Mouse (Mus musculus) spleen, postnatal 0 days (tissue): ENCODE data around the gene Rabl6. TPM values are rescaled to one million over a fixed set of nuclear protein-coding genes. Genes with fewer than 3 reads are reported as not detected.

ENCODE experiments used
- polyA plus RNA-seq: library from polyadenylated mRNA; unstranded; fragments of >200 nt; fragmentation: Nextera tagmentation; extraction: Ambion mirVana; gene quantifications from 2 replicates; pipeline ENCODE4 v1.2.1, GENCODE M21; 2015

Rabl6 gene
- 31.4 and 36.5 TPM in 2 replicates for polyA plus RNA-seq

GRCm38 (mm10) chr2:25607761-25608622 lies at the start of gene Rabl6:
Gene Rabl6, minus strand, starts transcription at chr2:25608521.

GRCm38 (mm10) chr2:25657652-25658051 lies 49.3 kb upstream of the Rabl6 start, which contains the start of gene Lcn5:
Gene Lcn5, plus strand, starts transcription at chr2:25657952.

GRCm38 (mm10) chr2:25652902-25653301 lies 44.6 kb upstream of the Rabl6 start, which contains the start of gene Lcn8:
Gene Lcn8, plus strand, starts transcription at chr2:25653120.

DNA sequence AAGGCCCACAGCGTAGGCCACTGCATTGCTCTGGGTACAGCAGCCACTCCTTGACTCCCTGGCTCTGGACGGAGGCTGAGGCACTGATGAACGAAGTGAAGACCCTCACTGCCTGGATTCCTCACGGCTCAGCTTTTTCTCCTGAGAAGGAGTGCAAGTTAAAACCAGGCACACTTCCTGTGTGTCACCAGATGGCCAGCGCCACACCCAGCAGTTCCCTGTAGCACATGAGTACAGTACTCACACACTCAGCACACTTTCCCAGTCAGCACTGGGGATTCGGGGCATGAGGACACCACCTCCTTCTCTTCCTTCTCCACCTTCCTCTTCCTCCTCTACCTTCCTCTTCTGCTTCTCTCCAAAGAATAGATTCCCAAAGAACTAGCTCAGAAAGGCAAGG lies 19.5 kb upstream of the Rabl6 start, which contains the start of gene Fcna:
Fcna (minus strand) TSS at position 220 of the 400 bp plus-strand sequence.

GRCm38 (mm10) chr2:25621229-25622200 lies 13.2 kb upstream of the Rabl6 start, which contains the start of gene Tmem141:
Gene Tmem141, minus strand, starts transcription at chr2:25622005.

DNA sequence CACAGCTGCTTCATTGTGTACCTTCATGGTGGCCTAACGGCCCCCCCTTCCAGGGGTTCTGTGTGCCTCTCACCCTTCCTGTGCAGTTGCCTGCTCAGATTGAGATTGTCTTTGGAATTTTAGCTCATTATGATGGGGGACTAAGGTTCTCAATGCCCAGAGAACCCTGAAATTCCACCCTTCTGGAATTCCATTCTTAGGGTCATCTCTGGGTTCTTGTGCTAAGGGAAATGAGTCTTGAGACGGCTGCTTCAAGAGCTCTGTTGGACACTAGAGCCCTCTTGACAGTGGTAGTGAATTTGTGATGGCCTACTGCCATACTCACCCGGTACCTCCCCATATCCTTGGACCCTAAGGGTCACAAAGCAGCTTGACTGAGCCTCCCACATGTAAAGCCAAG lies 9.3 kb upstream of the Rabl6 start, which contains the start of gene Ccdc183:
Ccdc183 (minus strand) TSS at position 101 of the 400 bp plus-strand sequence.

GRCm38 (mm10) chr2:25581294-25581864 lies 26.9 kb downstream of the Rabl6 start, which contains the start of gene Ajm1:
Gene Ajm1, minus strand, starts transcription at chr2:25581757.

GRCm38 (mm10) chr2:25574579-25575431 lies 33.5 kb downstream of the Rabl6 start, which contains the start of the genes Mamdc4 and Phpt1:
Gene Mamdc4, minus strand, starts transcription at chr2:25574845.
Gene Phpt1, minus strand, starts transcription at chr2:25575224.

GRCm38 (mm10) chr2:25557221-25557963 lies 50.9 kb downstream of the Rabl6 start, which contains the start of gene Edf1:
Gene Edf1, plus strand, starts transcription at chr2:25557847.

GRCm38 (mm10) chr2:25546811-25547491 lies 61.4 kb downstream of the Rabl6 start, which contains the start of gene Traf2:
Gene Traf2, minus strand, starts transcription at chr2:25546940.

Other genes with a start within 250 kb of the Rabl6 start
- gene Uap1l1, start 242.8 kb downstream of the Rabl6 start, polyA plus RNA-seq, result 20.1 and 27.6 TPM in 2 replicates
- gene Sapcd2, start 236.2 kb downstream of the Rabl6 start, polyA plus RNA-seq, result 28.3 and 28.4 TPM in 2 replicates
- 1.3 and 2.0 TPM in 2 replicates for gene Entpd2, start 212.6 kb downstream of the Rabl6 start, polyA plus RNA-seq
- 11.4 and 14.1 TPM in 2 replicates for gene Npdc1, start 209.2 kb downstream of the Rabl6 start, polyA plus RNA-seq
- gene Fut7, start 185.3 kb downstream of the Rabl6 start, polyA plus RNA-seq, result 1.7 and 2.6 TPM in 2 replicates
- 1.5 and 1.6 TPM in 2 replicates for gene Abca2, start 179.8 kb downstream of the Rabl6 start, polyA plus RNA-seq
- gene Clic3, start 151.7 kb downstream of the Rabl6 start, polyA plus RNA-seq, result 4.8 and 4.9 TPM in 2 replicates
- gene Paxx, start 147.4 kb downstream of the Rabl6 start, polyA plus RNA-seq, result 22.5 and 28.9 TPM in 2 replicates
- 1.7 and 2.4 TPM in 2 replicates for gene Ptgds, start 138.5 kb downstream of the Rabl6 start, polyA plus RNA-seq
- not detected in 2 replicates for gene Lcn12, start 114.6 kb downstream of the Rabl6 start, polyA plus RNA-seq
- gene Fbxw5, start 107.8 kb downstream of the Rabl6 start, polyA plus RNA-seq, result 30.8 and 34.7 TPM in 2 replicates
- gene C8g, start 106.8 kb downstream of the Rabl6 start, polyA plus RNA-seq, result 2.9 and 3.8 TPM in 2 replicates
- gene Traf2, start 61.6 kb downstream of the Rabl6 start, polyA plus RNA-seq, result 19.0 and 19.7 TPM in 2 replicates
- gene Edf1, start 50.7 kb downstream of the Rabl6 start, polyA plus RNA-seq, result 166 and 189 TPM in 2 replicates
- 0.29 and 0.80 TPM in 2 replicates for gene Mamdc4, start 33.7 kb downstream of the Rabl6 start, polyA plus RNA-seq
- gene Phpt1, start 33.3 kb downstream of the Rabl6 start, polyA plus RNA-seq, result 52.5 and 57.5 TPM in 2 replicates
- gene Ajm1, start 26.8 kb downstream of the Rabl6 start, polyA plus RNA-seq, result 0.02 and 0.45 TPM in 2 replicates
- 0.13 and 0.16 TPM in 2 replicates for gene Ccdc183, start 9.2 kb upstream of the Rabl6 start, polyA plus RNA-seq
- gene Tmem141, start 13.5 kb upstream of the Rabl6 start, polyA plus RNA-seq, result 10.7 and 15.0 TPM in 2 replicates
- gene Fcna, start 19.5 kb upstream of the Rabl6 start, polyA plus RNA-seq, result 24.5 and 35.1 TPM in 2 replicates
- gene Lcn8, start 44.6 kb upstream of the Rabl6 start, polyA plus RNA-seq, result not detected in 2 replicates
- gene Lcn5, start 49.4 kb upstream of the Rabl6 start, polyA plus RNA-seq, result not detected in 2 replicates
- gene Lcn6, start 68.3 kb upstream of the Rabl6 start, polyA plus RNA-seq, result not detected in 2 replicates
- gene Lcn10, start 74.2 kb upstream of the Rabl6 start, polyA plus RNA-seq, result not detected in 2 replicates
- not detected in 2 replicates for gene Obp2a, start 91.5 kb upstream of the Rabl6 start, polyA plus RNA-seq
- gene Bmyc, start 98.2 kb upstream of the Rabl6 start, polyA plus RNA-seq, result 18.2 and 23.9 TPM in 2 replicates
- not detected in 2 replicates for gene Obp2b, start 128.5 kb upstream of the Rabl6 start, polyA plus RNA-seq
- not detected in 2 replicates for gene Lcn3, start 157.0 kb upstream of the Rabl6 start, polyA plus RNA-seq
- gene Lcn11, start 168.5 kb upstream of the Rabl6 start, polyA plus RNA-seq, result not detected in 2 replicates
- not detected in 2 replicates for gene Gm13539, start 173.7 kb upstream of the Rabl6 start, polyA plus RNA-seq
- gene Glt6d1, start 207.3 kb upstream of the Rabl6 start, polyA plus RNA-seq, result not detected in 2 replicates
- not detected in 2 replicates for gene Lcn9, start 214.6 kb upstream of the Rabl6 start, polyA plus RNA-seq
- 0.12 TPM in 1 of 2 replicates, not detected in the other for gene Sohlh1, start 238.7 kb upstream of the Rabl6 start, polyA plus RNA-seq